Mouse (Mus musculus) gastrocnemius, postnatal 4 days (tissue): ENCODE data around the gene Zmpste24. TPM values are rescaled to one million over a fixed set of nuclear protein-coding genes. Genes with fewer than 3 reads are reported as not detected.

ENCODE experiments used
- total RNA-seq, 2 experiments: library from RNA; stranded (reverse); gene quantifications; 2 replicates each; pipeline ENCODE4 v1.2.3; 2021

The Zmpste24 gene
- total RNA-seq, 2 experiments from 2014 or later, result 23.0 to 24.0 TPM

Other genes starting within 250 kb of the Zmpste24 start
- gene Rims3, start 243.4 kb downstream of the Zmpste24 start, total RNA-seq, result under 1 TPM; 0.47 to 0.52 TPM
- gene Exo5, start 173.2 kb downstream of the Zmpste24 start, total RNA-seq, result 1 to 10 TPM; 7.4 to 7.9 TPM
- gene Zfp69, start 146.5 kb downstream of the Zmpste24 start, total RNA-seq, result 1 to 10 TPM; 2.9 to 3.9 TPM
- 10 to 100 TPM; 22.1 to 25.7 TPM for gene Smap2, start 81.0 kb downstream of the Zmpste24 start, total RNA-seq
- 1 to 10 TPM; 2.2 to 3.8 TPM for gene Col9a2, start 58.9 kb downstream of the Zmpste24 start, total RNA-seq
- not detected for gene Tmco2, start 11.0 kb upstream of the Zmpste24 start, total RNA-seq
- 10 to 100 TPM; 18.2 to 21.3 TPM for gene Rlf, start 116.8 kb upstream of the Zmpste24 start, total RNA-seq
- not detected for gene Gm12888, start 226.7 kb upstream of the Zmpste24 start, total RNA-seq